Comparison of ENCODE assay signal across 8 mouse cellular contexts in genomic region chr7:16780825-16781554, GRCm38 (mm10). TPM values are rescaled to one million over a fixed set of nuclear protein-coding genes. Genes with fewer than 3 reads are reported as not detected.
DNase-seq lines count a peak whose midpoint lies in the region; ATAC-seq and TF ChIP-seq lines count a peak whose summit lies in the region.

TSS of gene Slc1a5 (plus strand) at chr7:16781340.

- peak within 1 kb of the TSS; percentile 91 for H3K4me3 ChIP-seq in bone marrow macrophage, adult 2 months (ENCODE audit: insufficient read depth, low read length)
- H3K4me3 ChIP-seq in erythroblast, embryonic 14.5 days (replicated peaks) = peak within 1 kb of the TSS; percentile 90
- H3K4me3 ChIP-seq in heart, embryonic 12.5 days = peak within 1 kb of the TSS; percentile 77
- H3K4me3 ChIP-seq in kidney, postnatal 0 days (replicated peaks; ENCODE audit: low read depth, low read length) = peak within 1 kb of the TSS; percentile 66
- peak within 1 kb of the TSS; percentile 72 for H3K4me3 ChIP-seq in liver, embryonic 11.5 days (ENCODE audit: low read depth, low read length)
- peak within 1 kb of the TSS; percentile 50 for H3K4me3 ChIP-seq in stomach, embryonic 14.5 days (ENCODE audit: low read depth, low read length)

- peak; percentile 83 for ATAC-seq in heart, embryonic 12.5 days (ENCODE audit: insufficient number of reproducible peaks, low FRiP score)
- peak; percentile 85 for ATAC-seq in kidney, postnatal 0 days (replicated peaks; ENCODE audit: low FRiP score, low read depth)
- ATAC-seq in liver, embryonic 11.5 days (replicated peaks; ENCODE audit: low FRiP score) = peak; percentile 81
- peak; percentile 75 for ATAC-seq in stomach, embryonic 14.5 days (ENCODE audit: insufficient number of reproducible peaks, insufficient read depth, low FRiP score, low read depth)

- WGBS in heart, embryonic 12.5 days = 3% methylated on average over 34 of the region's 34 CpGs
- WGBS in kidney, postnatal 0 days = 3% methylated on average over 34 of the region's 34 CpGs
- 3% methylated on average over 34 of the region's 34 CpGs for WGBS in liver, embryonic 11.5 days
- WGBS in stomach, embryonic 14.5 days = 3% methylated on average over 34 of the region's 34 CpGs

- peaks cover 13% of the 10 kb centered on the region for H3K4me1 ChIP-seq in bone marrow macrophage, adult 2 months (ENCODE audit: control insufficient read depth, insufficient read depth, low read length)
- H3K4me1 ChIP-seq in erythroblast, embryonic 14.5 days (ENCODE audit: control insufficient read depth) = peaks cover 40% of the 10 kb centered on the region
- H3K4me1 ChIP-seq in heart, embryonic 12.5 days (replicated peaks) = peaks cover 41% of the 10 kb centered on the region
- H3K4me1 ChIP-seq in kidney, postnatal 0 days (replicated peaks; ENCODE audit: insufficient read depth, low read length) = peaks cover 21% of the 10 kb centered on the region
- H3K4me1 ChIP-seq in liver, embryonic 11.5 days (replicated peaks; ENCODE audit: control insufficient read depth, insufficient read depth, low read length) = peaks cover 21% of the 10 kb centered on the region
- H3K4me1 ChIP-seq in stomach, embryonic 14.5 days (ENCODE audit: control insufficient read depth, insufficient read depth, low read length) = peaks cover 14% of the 10 kb centered on the region

- peaks cover 5% of the 10 kb centered on the region; the same call in 1 of the 2 replicates for H3K9me3 ChIP-seq in erythroblast, embryonic 14.5 days (ENCODE audit: control insufficient read depth, low read length)
- no peaks in the 10 kb centered on the region for H3K9me3 ChIP-seq in heart, embryonic 12.5 days (replicated peaks)
- no peaks in the 10 kb centered on the region for H3K9me3 ChIP-seq in kidney, postnatal 0 days (replicated peaks; ENCODE audit: low read length)
- no peaks in the 10 kb centered on the region for H3K9me3 ChIP-seq in liver, embryonic 11.5 days (ENCODE audit: control insufficient read depth, low read length)
- H3K9me3 ChIP-seq in stomach, embryonic 14.5 days (ENCODE audit: control insufficient read depth, low read depth, low read length) = no peaks in the 10 kb centered on the region

- H3K27me3 ChIP-seq in erythroblast, embryonic 14.5 days (ENCODE audit: control insufficient read depth) = peaks cover 1% of the 10 kb centered on the region
- no peaks in the 10 kb centered on the region for H3K27me3 ChIP-seq in heart, embryonic 12.5 days (replicated peaks)
- no peaks in the 10 kb centered on the region for H3K27me3 ChIP-seq in kidney, postnatal 0 days (ENCODE audit: insufficient read depth, low read length)
- H3K27me3 ChIP-seq in liver, embryonic 11.5 days (replicated peaks; ENCODE audit: control insufficient read depth, insufficient read depth, low read length) = no peaks in the 10 kb centered on the region
- H3K27me3 ChIP-seq in stomach, embryonic 14.5 days (ENCODE audit: control insufficient read depth, insufficient read depth, low read length) = no peaks in the 10 kb centered on the region

- H3K27ac ChIP-seq in bone marrow macrophage, adult 2 months (ENCODE audit: insufficient read depth, low read depth, low read length) = peak within 1 kb of the TSS; percentile 52
- H3K27ac ChIP-seq in heart, embryonic 12.5 days (ENCODE audit: poor library complexity, severe bottlenecking) = 0 out of 2 replicates have a peak within 1 kb of the TSS, but pooled peaks have one; percentile 8
- H3K27ac ChIP-seq in kidney, postnatal 0 days = peak within 1 kb of the TSS; percentile 85
- peak within 1 kb of the TSS; percentile 81 for H3K27ac ChIP-seq in liver, embryonic 11.5 days (ENCODE audit: low read depth, low read length)
- peak within 1 kb of the TSS; percentile 52; the same call in 1 of the 2 replicates for H3K27ac ChIP-seq in stomach, embryonic 14.5 days (ENCODE audit: low read length)

- H3K36me3 ChIP-seq in erythroblast, embryonic 14.5 days (ENCODE audit: control insufficient read depth) = peaks cover 43% of the 10 kb centered on the region
- no peaks in the 10 kb centered on the region for H3K36me3 ChIP-seq in heart, embryonic 12.5 days
- no peaks in the 10 kb centered on the region for H3K36me3 ChIP-seq in kidney, postnatal 0 days (ENCODE audit: insufficient read depth, low read length)
- H3K36me3 ChIP-seq in liver, embryonic 11.5 days (ENCODE audit: control insufficient read depth, insufficient read depth, low read length) = peaks cover 2% of the 10 kb centered on the region; the same call in 1 of the 2 replicates
- no peaks in the 10 kb centered on the region for H3K36me3 ChIP-seq in stomach, embryonic 14.5 days (ENCODE audit: control insufficient read depth, insufficient read depth, low read length)

- no peak for TF ChIP-seq CTCF in bone marrow macrophage, adult 2 months (IDR thresholded peaks at IDR 0.05; ENCODE audit: low read depth, low read length)
- TF ChIP-seq CTCF in kidney, postnatal 0 days (IDR thresholded peaks at IDR 0.05; ENCODE audit: low read depth) = peak; percentile 35; the same call in 1 of the 2 replicates

- peak; percentile 99 for TF ChIP-seq POLR2A in bone marrow macrophage, adult 2 months (IDR thresholded peaks at IDR 0.05; ENCODE audit: borderline replicate concordance, low read depth, low read length)

- peak within 1 kb of the TSS; percentile 95 for H3K4me2 ChIP-seq in heart, embryonic 12.5 days
- peak within 1 kb of the TSS; percentile 99 for H3K4me2 ChIP-seq in kidney, postnatal 0 days (ENCODE audit: low read length)
- peak within 1 kb of the TSS; percentile 79 for H3K4me2 ChIP-seq in liver, embryonic 11.5 days
- H3K4me2 ChIP-seq in stomach, embryonic 14.5 days (replicated peaks; ENCODE audit: low read depth, low read length) = peak within 1 kb of the TSS; percentile 83

- peak within 1 kb of the TSS; percentile 87 for H3K9ac ChIP-seq in heart, embryonic 12.5 days
- H3K9ac ChIP-seq in kidney, postnatal 0 days (ENCODE audit: low read depth, low read length) = peak within 1 kb of the TSS; percentile 77
- H3K9ac ChIP-seq in liver, embryonic 11.5 days (ENCODE audit: low read depth, low read length) = peak within 1 kb of the TSS; percentile 84
- H3K9ac ChIP-seq in stomach, embryonic 14.5 days (replicated peaks; ENCODE audit: low read depth, low read length) = peak within 1 kb of the TSS; percentile 47

- DNase-seq in B cell, adult 2 months = peak; percentile 95 to 97
- DNase-seq in kidney, postnatal 0 days (ENCODE audit: low spot score) = peak; percentile 98
- DNase-seq in liver, embryonic 11.5 days (ENCODE audit: low spot score) = peak; percentile 93
- peak; percentile 97 for DNase-seq in naive thymus-derived CD4-positive, alpha-beta T cell, adult 2 months (ENCODE audit: low read depth)

RNA-seq across cellular contexts. Expression of gene Slc1a5, which starts in this region (rescaled TPM):
- polyA plus RNA-seq in bone marrow macrophage, adult 2 months (2012; ENCODE audit: insufficient read depth, insufficient read length, missing spikeins) = 24.9 and 25.0 TPM in 2 replicates
- polyA plus RNA-seq in erythroblast, embryonic 14.5 days (2012) = 24.9 and 33.8 TPM in 2 replicates
- polyA plus RNA-seq in heart, embryonic 12.5 days (2016; fragmentation: Nextera tagmentation; extraction: Ambion mirVana) = 50.8 and 52.0 TPM in 2 replicates
- polyA plus RNA-seq in kidney, postnatal 0 days (2015; fragmentation: Nextera tagmentation; extraction: Ambion mirVana) = 49.0 and 55.8 TPM in 2 replicates
- 58.4 and 67.9 TPM in 2 replicates for polyA plus RNA-seq in liver, embryonic 11.5 days (2014; fragmentation: Nextera tagmentation; extraction: Ambion mirVana)
- 36.7 and 39.0 TPM in 2 replicates for polyA plus RNA-seq in stomach, embryonic 14.5 days (2014; fragmentation: Nextera tagmentation; extraction: Ambion mirVana)

Comparison
In these comparisons a context has a peak if more than half of its experiments do, and no peak if none do; other contexts are left out.
1. Peak in every context shown above with its lines: DNase-seq, ATAC-seq, H3K4me3 ChIP-seq and H3K27ac ChIP-seq.
2. H3K27ac ChIP-seq: peak in every context shown above with its lines; median percentile 85 in kidney, postnatal 0 days; 81 in liver, embryonic 11.5 days; 52 in bone marrow macrophage, adult 2 months; 52 in stomach, embryonic 14.5 days; 8 in heart, embryonic 12.5 days.